Mouse (Mus musculus) CD8-positive naive resting alpha-beta T cell, adult 2 months (primary cell): ENCODE data around the gene Ddx19b.
"Not testable (repeated sequence)": the region's sequence is repeated elsewhere in the genome, so short reads cannot be mapped to it uniquely, and the experiment has no call there.

ENCODE experiments used
- DNase-seq, 2 experiments: peaks; one replicate each; pipeline ENCODE4 v3.0.0; 2022; ENCODE audit warnings: low read depth in 2 of 2, low spot score in 2 of 2

Ddx19b gene

GRCm38 (mm10) chr8:110966586-110966985 lies 65.0 kb downstream of the Ddx19b start:
- DNase-seq = no peak

- DNase-seq = no peak
Observed at GRCm38 (mm10) chr8:110965594-110965993, 66.0 kb downstream of the Ddx19b start.

GRCm38 (mm10) chr8:110964666-110965065 lies 66.9 kb downstream of the Ddx19b start:
- no peak for DNase-seq

GRCm38 (mm10) chr8:110963051-110963450 lies 68.5 kb downstream of the Ddx19b start:
- no peak for DNase-seq

GRCm38 (mm10) chr8:110959906-110960305 lies 71.6 kb downstream of the Ddx19b start:
- no peak for DNase-seq

GRCm38 (mm10) chr8:110959071-110959780 lies 72.3 kb downstream of the Ddx19b start:
- no peak for DNase-seq

- DNase-seq = not testable (repeated sequence)
Observed at GRCm38 (mm10) chr8:110958553-110958952, 73.0 kb downstream of the Ddx19b start.

GRCm38 (mm10) chr8:110958135-110958534 lies 73.4 kb downstream of the Ddx19b start:
- no peak for DNase-seq

- DNase-seq = no peak
Observed at GRCm38 (mm10) chr8:110957471-110957870, 74.1 kb downstream of the Ddx19b start.

- no peak for DNase-seq
Observed at GRCm38 (mm10) chr8:110956619-110957450, 74.7 kb downstream of the Ddx19b start.

- no peak for DNase-seq
Observed at GRCm38 (mm10) chr8:110954776-110955175, 76.8 kb downstream of the Ddx19b start.
